Mouse (Mus musculus): ENCODE results near the gene Myh10. TPM values are rescaled to one million over a fixed set of nuclear protein-coding genes. Genes with fewer than 3 reads are reported as not detected.

Myh10 gene
- polyA plus RNA-seq, 1 experiment from 2014 or later, result 136 TPM

GRCm38 (mm10) chr11:68780466-68781114 lies 89.2 kb downstream of the Myh10 start:
- H3K4me1 ChIP-seq, result no peaks in the 10 kb centered on the region
- WGBS, result 70% methylated on average over 14 of the region's 14 CpGs
- ATAC-seq (ENCODE audit: borderline replicate concordance, extremely low read depth, low FRiP score, low TSS enrichment), result no peak
- H3K4me2 ChIP-seq, result no peak overlapping the region
- no peak overlapping the region for H3K9ac ChIP-seq
- H3K36me3 ChIP-seq, result peaks cover 82% of the 10 kb centered on the region
- H3K9me3 ChIP-seq, result no peaks in the 10 kb centered on the region
- H3K27ac ChIP-seq, result no peak overlapping the region
- H3K4me3 ChIP-seq, result no peak overlapping the region
- H3K27me3 ChIP-seq, result no peaks in the 10 kb centered on the region

- no peak overlapping the region for H3K27ac ChIP-seq
- no peak overlapping the region for H3K4me3 ChIP-seq
- WGBS, result 79% methylated on average over 9 of the region's 9 CpGs
- H3K9me3 ChIP-seq, result no peaks in the 10 kb centered on the region
- no peak for ATAC-seq (ENCODE audit: borderline replicate concordance, extremely low read depth, low FRiP score, low TSS enrichment)
- no peak overlapping the region for H3K4me2 ChIP-seq
- peaks cover 79% of the 10 kb centered on the region for H3K36me3 ChIP-seq
- H3K27me3 ChIP-seq, result no peaks in the 10 kb centered on the region
- no peaks in the 10 kb centered on the region for H3K4me1 ChIP-seq
- H3K9ac ChIP-seq, result no peak overlapping the region
Measured at GRCm38 (mm10) chr11:68782336-68782735, 91.0 kb downstream of the Myh10 start.

GRCm38 (mm10) chr11:68785813-68786212 lies 94.5 kb downstream of the Myh10 start:
- H3K4me3 ChIP-seq, result no peak overlapping the region
- 74% methylated on average over 8 of the region's 8 CpGs for WGBS
- H3K36me3 ChIP-seq, result peaks cover 92% of the 10 kb centered on the region
- H3K27ac ChIP-seq, result no peak overlapping the region
- H3K27me3 ChIP-seq, result no peaks in the 10 kb centered on the region
- H3K4me2 ChIP-seq, result no peak overlapping the region
- no peak overlapping the region for H3K9ac ChIP-seq
- ATAC-seq (ENCODE audit: borderline replicate concordance, extremely low read depth, low FRiP score, low TSS enrichment), result no peak
- H3K4me1 ChIP-seq, result no peaks in the 10 kb centered on the region
- H3K9me3 ChIP-seq, result no peaks in the 10 kb centered on the region

- Histone ChIP-seq H3K4me1 (no peaks in the 10 kb centered on the region), H3K27ac (no peak overlapping the region), H3K9ac (no peak overlapping the region), H3K4me3 (no peak overlapping the region), H3K27me3 (no peaks in the 10 kb centered on the region), H3K36me3 (peaks cover 91% of the 10 kb centered on the region), H3K4me2 (no peak overlapping the region), H3K9me3 (no peaks in the 10 kb centered on the region)
- WGBS, result 87% methylated on average over 9 of the region's 9 CpGs
- no peak for ATAC-seq (ENCODE audit: borderline replicate concordance, extremely low read depth, low FRiP score, low TSS enrichment)
Measured at GRCm38 (mm10) chr11:68787222-68787621, 95.9 kb downstream of the Myh10 start.

GRCm38 (mm10) chr11:68790720-68791119 lies 99.4 kb downstream of the Myh10 start:
- Histone ChIP-seq H3K9me3 (no peaks in the 10 kb centered on the region), H3K4me3 (no peak overlapping the region), H3K36me3 (peaks cover 93% of the 10 kb centered on the region), H3K27ac (no peak overlapping the region), H3K4me1 (no peaks in the 10 kb centered on the region), H3K9ac (no peak overlapping the region), H3K27me3 (no peaks in the 10 kb centered on the region), H3K4me2 (no peak overlapping the region)
- no peak for ATAC-seq (ENCODE audit: borderline replicate concordance, extremely low read depth, low FRiP score, low TSS enrichment)
- 85% methylated on average over 10 of the region's 10 CpGs for WGBS

GRCm38 (mm10) chr11:68791794-68792193 lies 100.4 kb downstream of the Myh10 start:
- ATAC-seq (ENCODE audit: borderline replicate concordance, extremely low read depth, low FRiP score, low TSS enrichment), result no peak
- Histone ChIP-seq H3K4me2 (no peak overlapping the region), H3K27ac (no peak overlapping the region), H3K4me3 (no peak overlapping the region), H3K27me3 (no peaks in the 10 kb centered on the region), H3K9ac (no peak overlapping the region), H3K9me3 (no peaks in the 10 kb centered on the region), H3K36me3 (peaks cover 94% of the 10 kb centered on the region), H3K4me1 (no peaks in the 10 kb centered on the region)
- 84% methylated on average over 9 of the region's 9 CpGs for WGBS

- ATAC-seq (ENCODE audit: borderline replicate concordance, extremely low read depth, low FRiP score, low TSS enrichment), result no peak
- Histone ChIP-seq H3K4me3 (no peak overlapping the region), H3K27me3 (no peaks in the 10 kb centered on the region), H3K27ac (no peak overlapping the region), H3K9ac (no peak overlapping the region), H3K36me3 (peaks cover 97% of the 10 kb centered on the region), H3K4me1 (no peaks in the 10 kb centered on the region), H3K4me2 (no peak overlapping the region), H3K9me3 (no peaks in the 10 kb centered on the region)
- WGBS, result 83% methylated on average over 10 of the region's 10 CpGs
Measured at GRCm38 (mm10) chr11:68798258-68798657, 106.9 kb downstream of the Myh10 start.

- no peak for ATAC-seq (ENCODE audit: borderline replicate concordance, extremely low read depth, low FRiP score, low TSS enrichment)
- 56% methylated on average over 4 of the region's 4 CpGs for WGBS
Measured at GRCm38 (mm10) chr11:68805148-68805547, 113.8 kb downstream of the Myh10 start.

GRCm38 (mm10) chr11:68807787-68808186 lies 116.4 kb downstream of the Myh10 start:
- no peak overlapping the region for H3K4me2 ChIP-seq
- no peak for ATAC-seq (ENCODE audit: borderline replicate concordance, extremely low read depth, low FRiP score, low TSS enrichment)
- H3K9ac ChIP-seq, result no peak overlapping the region
- 29% methylated on average over 6 of the region's 6 CpGs for WGBS
- H3K36me3 ChIP-seq, result peaks cover 96% of the 10 kb centered on the region
- H3K4me3 ChIP-seq, result no peak overlapping the region
- H3K27me3 ChIP-seq, result no peaks in the 10 kb centered on the region
- no peaks in the 10 kb centered on the region for H3K9me3 ChIP-seq
- no peak overlapping the region for H3K27ac ChIP-seq
- H3K4me1 ChIP-seq, result no peaks in the 10 kb centered on the region

More at GRCm38 (mm10) chr11:68805148-68805547, 113.8 kb downstream of the Myh10 start:
- Histone ChIP-seq H3K4me2 (no peak overlapping the region), H3K27ac (no peak overlapping the region), H3K4me1 (no peaks in the 10 kb centered on the region), H3K36me3 (peaks cover 99% of the 10 kb centered on the region), H3K9me3 (no peaks in the 10 kb centered on the region), H3K4me3 (no peak overlapping the region), H3K9ac (no peak overlapping the region), H3K27me3 (no peaks in the 10 kb centered on the region)

- no peak overlapping the region for H3K4me3 ChIP-seq
- H3K9ac ChIP-seq, result no peak overlapping the region
- H3K4me1 ChIP-seq, result no peaks in the 10 kb centered on the region
- H3K4me2 ChIP-seq, result no peak overlapping the region
- no peaks in the 10 kb centered on the region for H3K9me3 ChIP-seq
- no peaks in the 10 kb centered on the region for H3K27me3 ChIP-seq
- peaks cover 90% of the 10 kb centered on the region for H3K36me3 ChIP-seq
- 67% methylated on average over 9 of the region's 9 CpGs for WGBS
- H3K27ac ChIP-seq, result no peak overlapping the region
- ATAC-seq (ENCODE audit: borderline replicate concordance, extremely low read depth, low FRiP score, low TSS enrichment), result no peak
Measured at GRCm38 (mm10) chr11:68811881-68812577, 120.7 kb downstream of the Myh10 start.

GRCm38 (mm10) chr11:68818416-68818815 lies 127.1 kb downstream of the Myh10 start:
- Histone ChIP-seq H3K4me1 (no peaks in the 10 kb centered on the region), H3K4me2 (no peak overlapping the region), H3K27ac (no peak overlapping the region), H3K9ac (no peak overlapping the region), H3K9me3 (no peaks in the 10 kb centered on the region), H3K36me3 (peaks cover 66% of the 10 kb centered on the region), H3K4me3 (no peak overlapping the region), H3K27me3 (no peaks in the 10 kb centered on the region)
- WGBS, result 83% methylated on average over 8 of the region's 8 CpGs
- ATAC-seq (ENCODE audit: borderline replicate concordance, extremely low read depth, low FRiP score, low TSS enrichment), result no peak

- Histone ChIP-seq H3K9me3 (no peaks in the 10 kb centered on the region), H3K9ac (no peak overlapping the region), H3K4me1 (no peaks in the 10 kb centered on the region), H3K4me3 (no peak overlapping the region), H3K27ac (no peak overlapping the region), H3K4me2 (no peak overlapping the region), H3K36me3 (peaks cover 57% of the 10 kb centered on the region), H3K27me3 (no peaks in the 10 kb centered on the region)
- no peak for ATAC-seq (ENCODE audit: borderline replicate concordance, extremely low read depth, low FRiP score, low TSS enrichment)
- WGBS, result 77% methylated on average over 14 of the region's 14 CpGs
Measured at GRCm38 (mm10) chr11:68819226-68819805, 128.0 kb downstream of the Myh10 start.

Data from lung, embryonic 15.5 days (tissue).